Mouse (Mus musculus): Measurements from ENCODE around the gene Boll. TPM values are rescaled to one million over a fixed set of nuclear protein-coding genes. Genes with fewer than 3 reads are reported as not detected.

Gene Boll
- total RNA-seq (2023), result 10 to 100 TPM; 12.1 to 20.0 TPM

GRCm38 (mm10) chr1:55363044-55363565 is at the start of gene Boll:
Gene Boll, minus strand, starts transcription at chr1:55363469.

GRCm38 (mm10) chr1:55405272-55406022 is 42.2 kb upstream of the Boll start, which contains the start of gene Plcl1:
Gene Plcl1, plus strand, starts transcription at chr1:55405921.

GRCm38 (mm10) chr1:55236890-55237642 is 126.2 kb downstream of the Boll start, which contains the start of gene Mars2:
Gene Mars2, plus strand, starts transcription at chr1:55237177.

GRCm38 (mm10) chr1:55226011-55226857 is 137.0 kb downstream of the Boll start, which contains the start of gene Rftn2:
Gene Rftn2, minus strand, starts transcription at chr1:55226782.

Other genes with a start within 250 kb of the Boll start
- 10 to 100 TPM; 73.8 to 88.0 TPM for gene Mob4, start 232.2 kb downstream of the Boll start, total RNA-seq (2023)
- gene Rftn2, start 136.7 kb downstream of the Boll start, total RNA-seq (2023), result 1 to 10 TPM; 3.0 to 4.2 TPM
- gene Mars2, start 126.3 kb downstream of the Boll start, total RNA-seq (2023), result 1 to 10 TPM; 7.8 to 8.7 TPM
- gene Plcl1, start 42.5 kb upstream of the Boll start, total RNA-seq (2023), result 1 to 10 TPM; 1.4 to 1.7 TPM

All from T-cell, adult 66 days (primary cell).